Mouse (Mus musculus) CD4-positive naive resting alpha-beta T cell, adult 57 days (primary cell): Measurements from ENCODE around the gene Ptf1a. TPM values are rescaled to one million over a fixed set of nuclear protein-coding genes. Genes with fewer than 3 reads are reported as not detected.

ENCODE experiments used
- total RNA-seq: library from RNA; stranded (reverse); gene quantifications from one replicate; pipeline ENCODE4 v1.2.4, GENCODE M21; 2023

Ptf1a gene
- total RNA-seq: not detected

GRCm38 (mm10) chr2:19444931-19445831 is at the start of gene Ptf1a:
Gene Ptf1a, plus strand, starts transcription at chr2:19445663.

Other genes with a start within 250 kb of the Ptf1a start
- 0.41 TPM for gene Armc3, start 246.4 kb upstream of the Ptf1a start, total RNA-seq
- gene Msrb2, start 74.2 kb upstream of the Ptf1a start, total RNA-seq: 8.5 TPM
- gene 4921504E06Rik, start 108.3 kb downstream of the Ptf1a start, total RNA-seq: not detected
- 110 TPM for gene Otud1, start 212.1 kb downstream of the Ptf1a start, total RNA-seq